Mouse (Mus musculus) embryonic fibroblast, embryonic 13.5 days (primary cell): Measurements from ENCODE around the gene Msh5.
A peak's percentile ranks its signal among the peaks of the same experiment; 100 is the strongest.

ENCODE experiments used
- CTCF ChIP-seq: IDR thresholded peaks from 2 replicates; pipeline ENCODE4 v1.5.1; 2011; ENCODE audit warnings: mild to moderate bottlenecking, control low read depth, low read length, moderate library complexity, borderline replicate concordance; ENCODE audit not compliant: insufficient read depth
- POLR2A ChIP-seq: IDR thresholded peaks from 2 replicates; pipeline ENCODE4 v1.6.1; 2011; ENCODE audit warnings: low read depth, mild to moderate bottlenecking, control low read depth, low read length, moderate library complexity

- TF ChIP-seq CTCF (no peak), POLR2A (0 out of 2 replicates have a peak, but pooled peaks have one; percentile 37)
These were observed 1.8 kb upstream of the Msh5 start for GRCm38 (mm10) chr17:35048149-35048931.
